Mouse (Mus musculus) midbrain, embryonic 14.5 days (tissue): ENCODE data around the gene Stx2. TPM values are rescaled to one million over a fixed set of nuclear protein-coding genes. Genes with fewer than 3 reads are reported as not detected.
A peak's percentile ranks its signal among the peaks of the same experiment; 100 is the strongest.

Source experiments
- ATAC-seq: fragments of 200-750 bp; cut with Nextera tagmentation; 2 replicates; pipeline ENCODE4 v1.8.0; 2017; ENCODE audit warnings: moderate number of reproducible peaks, moderate library complexity; ENCODE audit not compliant: low FRiP score, low TSS enrichment
- DNase-seq: peaks from one replicate; pipeline ENCODE4 v3.0.0-alpha.2; 2015
- H3K27ac ChIP-seq: fragments of 300-500 bp; sonication (generic); replicated peaks from 2 replicates; pipeline ENCODE4 v1.5.1; 2014; ENCODE audit warnings: mild to moderate bottlenecking, low read depth, low read length, moderate library complexity
- H3K27me3 ChIP-seq: fragments of 300-500 bp; sonication (generic); 2 replicates; pipeline ENCODE4 v1.6.1; 2014; ENCODE audit warnings: low read length, control low read depth, mixed read lengths; ENCODE audit not compliant: control insufficient read depth, insufficient read depth
- H3K36me3 ChIP-seq: fragments of 300-500 bp; sonication (generic); 2 replicates; pipeline ENCODE4 v1.6.1; 2014; ENCODE audit warnings: low read length, control low read depth; ENCODE audit not compliant: control insufficient read depth, insufficient read depth
- H3K4me1 ChIP-seq: fragments of 300-500 bp; sonication (generic); 2 replicates; pipeline ENCODE4 v1.6.1; 2014; ENCODE audit warnings: mild to moderate bottlenecking, antibody characterized with exemption, low read length, control low read depth; ENCODE audit not compliant: control insufficient read depth, insufficient read depth
- H3K4me2 ChIP-seq: fragments of 300-500 bp; sonication (generic); 2 replicates; pipeline ENCODE4 v1.6.1; 2014; ENCODE audit warnings: mild to moderate bottlenecking, low read length, moderate library complexity
- H3K4me3 ChIP-seq: fragments of 300-500 bp; sonication (generic); replicated peaks from 2 replicates; pipeline ENCODE4 v1.5.1; 2014; ENCODE audit warnings: low read depth, low read length
- H3K9ac ChIP-seq: fragments of 300-500 bp; sonication (generic); replicated peaks from 2 replicates; pipeline ENCODE4 v1.6.1; 2014; ENCODE audit warnings: mild to moderate bottlenecking, low read length, moderate library complexity
- H3K9me3 ChIP-seq: fragments of 300-500 bp; sonication (generic); 2 replicates; pipeline ENCODE4 v1.6.1; 2016; ENCODE audit warnings: low read length, control low read depth, mixed read lengths; ENCODE audit not compliant: control insufficient read depth
- WGBS: fragments of 180-500 bp; shearing (Covaris S2); extraction: QIAGEN DNeasy Blood & Tissue Kit; methylation state at CpG from one replicate; pipeline ENCODE4 v1.1.7; 2014; 5-methylcytosine and 5-hydroxymethylcytosine counted together
- polyA plus RNA-seq: library from polyadenylated mRNA; unstranded; fragments of >200 nt; fragmentation: Nextera tagmentation; extraction: Ambion mirVana; gene quantifications from 2 replicates; pipeline ENCODE4 v1.2.1, GENCODE M21; 2014

The Stx2 gene
- polyA plus RNA-seq, 1 experiment from 2014 or later, result 15.6 TPM

- no peak for DNase-seq
- H3K36me3 ChIP-seq, result peaks cover 6% of the 10 kb centered on the region; the same call in 1 of the 2 replicates
- H3K9me3 ChIP-seq, result no peaks in the 10 kb centered on the region
- no peak overlapping the region for H3K27ac ChIP-seq
- 76% methylated on average over 18 of the region's 18 CpGs for WGBS
- peaks cover 12% of the 10 kb centered on the region for H3K4me1 ChIP-seq
- no peak overlapping the region for H3K4me2 ChIP-seq
- no peak overlapping the region for H3K4me3 ChIP-seq
- H3K27me3 ChIP-seq, result no peaks in the 10 kb centered on the region
- no peak for ATAC-seq
- no peak overlapping the region for H3K9ac ChIP-seq
Measured at GRCm38 (mm10) chr5:129006031-129006788, 2.2 kb downstream of the Stx2 start.

GRCm38 (mm10) chr5:129005416-129005815 lies 3.0 kb downstream of the Stx2 start:
- H3K27ac ChIP-seq, result no peak overlapping the region
- H3K9me3 ChIP-seq, result no peaks in the 10 kb centered on the region
- no peak for DNase-seq
- no peaks in the 10 kb centered on the region for H3K27me3 ChIP-seq
- WGBS, result 62% methylated on average over 3 of the region's 3 CpGs
- no peak overlapping the region for H3K4me2 ChIP-seq
- no peak overlapping the region for H3K4me3 ChIP-seq
- peaks cover 12% of the 10 kb centered on the region for H3K4me1 ChIP-seq
- H3K36me3 ChIP-seq, result peaks cover 6% of the 10 kb centered on the region; the same call in 1 of the 2 replicates
- ATAC-seq, result no peak
- H3K9ac ChIP-seq, result no peak overlapping the region

GRCm38 (mm10) chr5:129002571-129003011 lies 5.8 kb downstream of the Stx2 start:
- H3K4me1 ChIP-seq, result peaks cover 2% of the 10 kb centered on the region
- H3K27me3 ChIP-seq, result no peaks in the 10 kb centered on the region
- H3K36me3 ChIP-seq, result peaks cover 10% of the 10 kb centered on the region; the same call in 1 of the 2 replicates
- 64% methylated on average over 14 of the region's 14 CpGs for WGBS
- H3K4me2 ChIP-seq, result no peak overlapping the region
- ATAC-seq, result no peak
- no peak overlapping the region for H3K27ac ChIP-seq
- no peaks in the 10 kb centered on the region for H3K9me3 ChIP-seq
- no peak for DNase-seq
- no peak overlapping the region for H3K9ac ChIP-seq
- H3K4me3 ChIP-seq, result no peak overlapping the region

- 0 out of 2 replicates have a peak overlapping the region, but pooled peaks have one; percentile 5 for H3K27ac ChIP-seq
- ATAC-seq (no peak), DNase-seq (no peak)
- H3K9me3 ChIP-seq, result no peaks in the 10 kb centered on the region
- peaks cover 14% of the 10 kb centered on the region; the same call in 1 of the 2 replicates for H3K36me3 ChIP-seq
- no peak overlapping the region for H3K4me2 ChIP-seq
- H3K4me3 ChIP-seq, result no peak overlapping the region
- H3K4me1 ChIP-seq, result no peaks in the 10 kb centered on the region
- no peak overlapping the region for H3K9ac ChIP-seq
- H3K27me3 ChIP-seq, result no peaks in the 10 kb centered on the region
- 49% methylated on average over 8 of the region's 8 CpGs for WGBS
Measured at GRCm38 (mm10) chr5:129000706-129001468, 7.5 kb downstream of the Stx2 start.

- H3K27ac ChIP-seq, result no peak overlapping the region
- H3K27me3 ChIP-seq, result no peaks in the 10 kb centered on the region
- no peak overlapping the region for H3K9ac ChIP-seq
- H3K4me1 ChIP-seq, result no peaks in the 10 kb centered on the region
- peaks cover 53% of the 10 kb centered on the region for H3K36me3 ChIP-seq
- H3K4me2 ChIP-seq, result no peak overlapping the region
- 83% methylated on average over 19 of the region's 19 CpGs for WGBS
- no peak for ATAC-seq
- DNase-seq, result no peak
- H3K4me3 ChIP-seq, result no peak overlapping the region
- H3K9me3 ChIP-seq, result no peaks in the 10 kb centered on the region
Measured at GRCm38 (mm10) chr5:128987141-128987954, 21.0 kb downstream of the Stx2 start.

GRCm38 (mm10) chr5:128985946-128986345 lies 22.4 kb downstream of the Stx2 start:
- no peaks in the 10 kb centered on the region for H3K9me3 ChIP-seq
- no peak overlapping the region for H3K4me3 ChIP-seq
- no peak for DNase-seq
- no peaks in the 10 kb centered on the region for H3K27me3 ChIP-seq
- no peak overlapping the region for H3K9ac ChIP-seq
- H3K4me2 ChIP-seq, result no peak overlapping the region
- H3K36me3 ChIP-seq, result peaks cover 39% of the 10 kb centered on the region
- no peak overlapping the region for H3K27ac ChIP-seq
- 87% methylated on average over 13 of the region's 13 CpGs for WGBS
- no peaks in the 10 kb centered on the region for H3K4me1 ChIP-seq
- ATAC-seq, result no peak

GRCm38 (mm10) chr5:128984536-128984935 lies 23.8 kb downstream of the Stx2 start:
- ATAC-seq (no peak), DNase-seq (no peak)
- H3K9me3 ChIP-seq, result no peaks in the 10 kb centered on the region
- peaks cover 31% of the 10 kb centered on the region for H3K36me3 ChIP-seq
- no peak overlapping the region for H3K27ac ChIP-seq
- no peak overlapping the region for H3K4me2 ChIP-seq
- no peaks in the 10 kb centered on the region for H3K4me1 ChIP-seq
- WGBS, result 91% methylated on average over 6 of the region's 6 CpGs
- no peak overlapping the region for H3K9ac ChIP-seq
- no peaks in the 10 kb centered on the region for H3K27me3 ChIP-seq
- no peak overlapping the region for H3K4me3 ChIP-seq

- Histone ChIP-seq H3K27me3 (no peaks in the 10 kb centered on the region), H3K36me3 (peaks cover 15% of the 10 kb centered on the region), H3K9ac (no peak overlapping the region), H3K4me2 (no peak overlapping the region), H3K9me3 (no peaks in the 10 kb centered on the region), H3K27ac (no peak overlapping the region), H3K4me1 (no peaks in the 10 kb centered on the region), H3K4me3 (no peak overlapping the region)
- DNase-seq (peak; percentile 86), ATAC-seq (no peak)
- 25% methylated on average over 12 of the region's 12 CpGs for WGBS
Measured at GRCm38 (mm10) chr5:128981607-128982006, 26.8 kb downstream of the Stx2 start.
